Mouse (Mus musculus): ENCODE data around the gene Tubb2a. TPM values are rescaled to one million over a fixed set of nuclear protein-coding genes. Genes with fewer than 3 reads are reported as not detected.
A peak's percentile ranks its signal among the peaks of the same experiment; 100 is the strongest.

The Tubb2a gene
- polyA plus RNA-seq (2016; fragmentation: Nextera tagmentation; extraction: Ambion mirVana) = 99.4 and 115 TPM in 2 replicates

- Histone ChIP-seq H3K36me3 (peaks cover 7% of the 10 kb centered on the region; the same call in 1 of the 2 replicates), H3K4me3 (peak within 1 kb of the TSS; percentile 81), H3K27ac (peak within 1 kb of the TSS; percentile 87), H3K4me1 (peaks cover 17% of the 10 kb centered on the region), H3K27me3 (ENCODE audit: insufficient read depth, poor library complexity, severe bottlenecking) (peaks cover 16% of the 10 kb centered on the region; the same call in 1 of the 2 replicates), H3K9me3 (no peaks in the 10 kb centered on the region)
- peak; percentile 94 for DNase-seq (ENCODE audit: low spot score)
- under 1% methylated on average over 45 of the region's 45 CpGs for WGBS
Observed at GRCm38 (mm10) chr13:34077492-34078271, at the start of gene Tubb2a. TSS of gene Tubb2a (minus strand) at chr13:34078007.

- Histone ChIP-seq H3K4me1 (peaks cover 9% of the 10 kb centered on the region; the same call in 1 of the 2 replicates), H3K4me3 (no peak overlapping the region), H3K27me3 (ENCODE audit: insufficient read depth, poor library complexity, severe bottlenecking) (no peaks in the 10 kb centered on the region), H3K36me3 (peaks cover 8% of the 10 kb centered on the region; the same call in 1 of the 2 replicates), H3K9me3 (no peaks in the 10 kb centered on the region), H3K27ac (no peak overlapping the region)
- WGBS = 83% methylated on average over 4 of the region's 4 CpGs
- DNase-seq (ENCODE audit: low spot score) = no peak
Observed at GRCm38 (mm10) chr13:34125711-34126110, 47.9 kb upstream of the Tubb2a start.

GRCm38 (mm10) chr13:34120536-34120935, 42.7 kb upstream of the Tubb2a start:
- Histone ChIP-seq H3K27me3 (ENCODE audit: insufficient read depth, poor library complexity, severe bottlenecking) (no peaks in the 10 kb centered on the region), H3K4me3 (no peak overlapping the region), H3K27ac (no peak overlapping the region), H3K4me1 (peaks cover 7% of the 10 kb centered on the region), H3K36me3 (0 out of 2 replicates have a peak, but pooled peaks cover under 1% of the 10 kb centered on the region), H3K9me3 (no peaks in the 10 kb centered on the region)
- no peak for DNase-seq (ENCODE audit: low spot score)
- 97% methylated on average over 2 of the region's 2 CpGs for WGBS

- Histone ChIP-seq H3K36me3 (no peaks in the 10 kb centered on the region), H3K27me3 (ENCODE audit: insufficient read depth, poor library complexity, severe bottlenecking) (no peaks in the 10 kb centered on the region), H3K9me3 (no peaks in the 10 kb centered on the region), H3K4me1 (peaks cover 7% of the 10 kb centered on the region), H3K27ac (no peak overlapping the region), H3K4me3 (no peak overlapping the region)
- 67% methylated on average over 4 of the region's 4 CpGs for WGBS
- DNase-seq (ENCODE audit: low spot score) = no peak
Observed at GRCm38 (mm10) chr13:34119406-34119805, 41.6 kb upstream of the Tubb2a start.

GRCm38 (mm10) chr13:34118816-34119215, 41.0 kb upstream of the Tubb2a start:
- Histone ChIP-seq H3K36me3 (no peaks in the 10 kb centered on the region), H3K27ac (no peak overlapping the region), H3K4me3 (no peak overlapping the region), H3K9me3 (no peaks in the 10 kb centered on the region), H3K4me1 (peaks cover 7% of the 10 kb centered on the region), H3K27me3 (ENCODE audit: insufficient read depth, poor library complexity, severe bottlenecking) (no peaks in the 10 kb centered on the region)
- 49% methylated on average over 4 of the region's 4 CpGs for WGBS
- no peak for DNase-seq (ENCODE audit: low spot score)

- Histone ChIP-seq H3K4me1 (peaks cover 7% of the 10 kb centered on the region), H3K27me3 (ENCODE audit: insufficient read depth, poor library complexity, severe bottlenecking) (no peaks in the 10 kb centered on the region), H3K9me3 (no peaks in the 10 kb centered on the region), H3K27ac (no peak overlapping the region), H3K4me3 (no peak overlapping the region), H3K36me3 (no peaks in the 10 kb centered on the region)
- 61% methylated on average over 6 of the region's 6 CpGs for WGBS
- no peak for DNase-seq (ENCODE audit: low spot score)
Observed at GRCm38 (mm10) chr13:34116508-34116907, 38.7 kb upstream of the Tubb2a start.

GRCm38 (mm10) chr13:34114654-34115053, 36.8 kb upstream of the Tubb2a start:
- H3K4me3 ChIP-seq = no peak overlapping the region
- DNase-seq (ENCODE audit: low spot score) = no peak
- H3K27ac ChIP-seq = no peak overlapping the region
- no peaks in the 10 kb centered on the region for H3K9me3 ChIP-seq
- WGBS = 76% methylated on average over 4 of the region's 4 CpGs
- H3K4me1 ChIP-seq = peaks cover 7% of the 10 kb centered on the region
- no peaks in the 10 kb centered on the region for H3K36me3 ChIP-seq
- no peaks in the 10 kb centered on the region for H3K27me3 ChIP-seq (ENCODE audit: insufficient read depth, poor library complexity, severe bottlenecking)

- Histone ChIP-seq H3K4me1 (no peaks in the 10 kb centered on the region), H3K9me3 (no peaks in the 10 kb centered on the region), H3K27ac (no peak overlapping the region), H3K4me3 (no peak overlapping the region), H3K36me3 (no peaks in the 10 kb centered on the region), H3K27me3 (ENCODE audit: insufficient read depth, poor library complexity, severe bottlenecking) (no peaks in the 10 kb centered on the region)
- 81% methylated on average over 3 of the region's 3 CpGs for WGBS
- no peak for DNase-seq (ENCODE audit: low spot score)
Observed at GRCm38 (mm10) chr13:34113086-34113485, 35.3 kb upstream of the Tubb2a start.

GRCm38 (mm10) chr13:34112369-34113081, 34.7 kb upstream of the Tubb2a start:
- no peak overlapping the region for H3K4me3 ChIP-seq
- 82% methylated on average over 5 of the region's 5 CpGs for WGBS
- H3K27ac ChIP-seq = no peak overlapping the region
- H3K4me1 ChIP-seq = no peaks in the 10 kb centered on the region
- DNase-seq (ENCODE audit: low spot score) = no peak
- no peaks in the 10 kb centered on the region for H3K27me3 ChIP-seq (ENCODE audit: insufficient read depth, poor library complexity, severe bottlenecking)
- H3K36me3 ChIP-seq = no peaks in the 10 kb centered on the region
- H3K9me3 ChIP-seq = no peaks in the 10 kb centered on the region

- Histone ChIP-seq H3K4me3 (no peak overlapping the region), H3K4me1 (no peaks in the 10 kb centered on the region), H3K27ac (no peak overlapping the region), H3K9me3 (no peaks in the 10 kb centered on the region), H3K36me3 (no peaks in the 10 kb centered on the region), H3K27me3 (ENCODE audit: insufficient read depth, poor library complexity, severe bottlenecking) (no peaks in the 10 kb centered on the region)
- DNase-seq (ENCODE audit: low spot score) = no peak
- 81% methylated on average over 3 of the region's 3 CpGs for WGBS
Observed at GRCm38 (mm10) chr13:34111878-34112277, 34.1 kb upstream of the Tubb2a start.

- no peaks in the 10 kb centered on the region for H3K9me3 ChIP-seq
- no peak overlapping the region for H3K27ac ChIP-seq
- no peaks in the 10 kb centered on the region for H3K36me3 ChIP-seq
- no peaks in the 10 kb centered on the region for H3K27me3 ChIP-seq (ENCODE audit: insufficient read depth, poor library complexity, severe bottlenecking)
- DNase-seq (ENCODE audit: low spot score) = no peak
- H3K4me1 ChIP-seq = no peaks in the 10 kb centered on the region
- no peak overlapping the region for H3K4me3 ChIP-seq
- 60% methylated on average over 5 of the region's 5 CpGs for WGBS
Observed at GRCm38 (mm10) chr13:34111019-34111418, 33.2 kb upstream of the Tubb2a start.

GRCm38 (mm10) chr13:34109677-34110058, 31.9 kb upstream of the Tubb2a start:
- no peak for DNase-seq (ENCODE audit: low spot score)
- Histone ChIP-seq H3K9me3 (no peaks in the 10 kb centered on the region), H3K27me3 (ENCODE audit: insufficient read depth, poor library complexity, severe bottlenecking) (no peaks in the 10 kb centered on the region), H3K4me1 (no peaks in the 10 kb centered on the region), H3K36me3 (no peaks in the 10 kb centered on the region), H3K4me3 (no peak overlapping the region), H3K27ac (no peak overlapping the region)
- WGBS = 48% methylated on average over 4 of the region's 4 CpGs

- no peak for DNase-seq (ENCODE audit: low spot score)
- Histone ChIP-seq H3K27me3 (ENCODE audit: insufficient read depth, poor library complexity, severe bottlenecking) (no peaks in the 10 kb centered on the region), H3K27ac (no peak overlapping the region), H3K9me3 (no peaks in the 10 kb centered on the region), H3K36me3 (no peaks in the 10 kb centered on the region), H3K4me3 (no peak overlapping the region), H3K4me1 (no peaks in the 10 kb centered on the region)
- 74% methylated on average over 4 of the region's 4 CpGs for WGBS
Observed at GRCm38 (mm10) chr13:34109035-34109676, 31.3 kb upstream of the Tubb2a start.

Measured in heart, embryonic 10.5 days (tissue).